In the genomic region with DNA sequence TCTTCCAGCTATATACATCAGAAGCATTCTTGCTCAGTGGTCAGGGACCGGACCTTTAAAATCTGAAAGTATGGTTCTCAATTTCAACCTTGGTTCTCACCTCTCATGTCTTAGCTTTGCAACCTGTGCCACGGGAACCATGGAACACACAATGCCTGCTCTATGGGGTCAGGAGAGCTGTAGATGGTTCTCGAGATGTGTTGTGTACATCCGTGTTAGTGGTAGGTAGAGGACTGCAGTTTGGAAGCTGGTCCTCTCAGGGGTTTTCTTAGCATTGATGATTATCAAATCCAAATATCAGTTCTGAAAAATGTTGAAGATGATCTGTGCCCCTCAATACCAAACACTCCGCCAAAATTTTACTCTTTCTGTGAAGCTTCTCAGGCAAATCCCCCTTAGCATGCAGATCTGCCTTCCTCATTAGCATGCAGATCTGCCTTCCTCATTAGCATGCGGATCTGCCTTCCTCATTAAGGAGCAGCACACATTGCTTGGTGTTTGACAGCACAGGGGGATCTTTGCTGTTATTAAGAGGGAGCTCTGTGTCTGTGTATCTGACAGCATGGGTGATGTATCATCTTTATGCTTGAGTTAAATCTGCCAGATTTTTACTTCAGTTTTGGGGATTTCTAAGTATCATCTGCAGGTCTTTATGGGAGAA, we compare ENCODE assay signal across 26 mouse cellular contexts. TPM values are rescaled to one million over a fixed set of nuclear protein-coding genes. Genes with fewer than 3 reads are reported as not detected.
A peak's percentile ranks its signal among the peaks of the same experiment; 100 is the strongest.
DNase-seq lines count a peak whose midpoint lies in the region; ATAC-seq and TF ChIP-seq lines count a peak whose summit lies in the region.
"Had no signal": no experiment of that assay in that cellular context is flagged by ENCODE, and none has a peak within 500 bp of the region (broad histone marks: within the 10 kb centered on the region; RNA-seq: fewer than 3 reads in every experiment).

No protein-coding gene starts in this region.

- peak; percentile 59 for ATAC-seq in midbrain, embryonic 11.5 days (ENCODE audit: low FRiP score)
- ATAC-seq in forebrain, embryonic 13.5 days: peak; percentile 96
- peak; percentile 77; the same call in 1 of the 2 replicates for ATAC-seq in hindbrain, embryonic 15.5 days (ENCODE audit: low FRiP score, low read depth)
- peak; percentile 75 for ATAC-seq in midbrain, postnatal 0 days (ENCODE audit: low FRiP score)

- peak overlapping the region; percentile 11; the same call in 1 of the 2 replicates for H3K4me2 ChIP-seq in midbrain, embryonic 11.5 days
- peak overlapping the region; percentile 26 for H3K4me2 ChIP-seq in forebrain, embryonic 13.5 days
- H3K4me2 ChIP-seq in hindbrain, embryonic 15.5 days: peak overlapping the region; percentile 11; the same call in 1 of the 2 replicates
- peak overlapping the region; percentile 15; the same call in 1 of the 2 replicates for H3K4me2 ChIP-seq in midbrain, postnatal 0 days (ENCODE audit: low read depth, low read length, poor library complexity, severe bottlenecking)
- H3K4me2 ChIP-seq: embryonic facial prominence, embryonic 13.5 days; limb, embryonic 15.5 days had no signal

- no peak overlapping the region for H3K9ac ChIP-seq in midbrain, embryonic 11.5 days (ENCODE audit: low read length)
- H3K9ac ChIP-seq in forebrain, embryonic 13.5 days: no peak overlapping the region
- no peak overlapping the region for H3K9ac ChIP-seq in hindbrain, embryonic 15.5 days
- H3K9ac ChIP-seq in midbrain, postnatal 0 days (replicated peaks; ENCODE audit: low read length, poor library complexity, severe bottlenecking): no peak overlapping the region
- H3K9ac ChIP-seq: embryonic facial prominence, embryonic 13.5 days; limb, embryonic 15.5 days had no signal

- H3K36me3 ChIP-seq in midbrain, embryonic 11.5 days (ENCODE audit: control insufficient read depth, insufficient read depth, low read length): no peaks in the 10 kb centered on the region
- H3K36me3 ChIP-seq in midbrain, embryonic 10.5 days: no peaks in the 10 kb centered on the region
- H3K36me3 ChIP-seq in forebrain, embryonic 13.5 days (ENCODE audit: poor library complexity, severe bottlenecking): no peaks in the 10 kb centered on the region
- H3K36me3 ChIP-seq in hindbrain, embryonic 15.5 days: no peaks in the 10 kb centered on the region
- no peaks in the 10 kb centered on the region for H3K36me3 ChIP-seq in midbrain, postnatal 0 days (ENCODE audit: insufficient read depth, low read length)
- H3K36me3 ChIP-seq: embryonic facial prominence, embryonic 13.5 days; limb, embryonic 15.5 days had no signal

- no peak overlapping the region for H3K4me3 ChIP-seq in midbrain, embryonic 11.5 days (ENCODE audit: low read depth, low read length)
- no peak overlapping the region for H3K4me3 ChIP-seq in midbrain, embryonic 10.5 days
- no peak overlapping the region for H3K4me3 ChIP-seq in forebrain, embryonic 13.5 days
- no peak overlapping the region for H3K4me3 ChIP-seq in hindbrain, embryonic 15.5 days
- H3K4me3 ChIP-seq in midbrain, postnatal 0 days (ENCODE audit: low read depth, low read length): no peak overlapping the region
- H3K4me3 ChIP-seq: embryonic facial prominence, embryonic 13.5 days; limb, embryonic 15.5 days had no signal

- no peak for DNase-seq in midbrain, embryonic 11.5 days (ENCODE audit: low spot score, missing footprints)
- no peak for DNase-seq in midbrain, embryonic 10.5 days (ENCODE audit: low spot score)
- DNase-seq in midbrain, postnatal 0 days (ENCODE audit: low spot score): peak; percentile 33
- no peak for DNase-seq in heart, adult 18-20 months
- DNase-seq in thymus, postnatal 10 days (ENCODE audit: low spot score in 2 of 2): no peak
- DNase-seq in adrenal gland, postnatal 25 days: no peak
- DNase-seq: adrenal gland, postnatal 10 days; cerebellum, adult 9-10 months; kidney, adult 8-10 months; kidney, postnatal 4 days; lung, postnatal 4 days; right cerebral cortex, adult 18-20 months; spleen, adult 18-20 months; thymus, adult 18-20 months had no signal

- TF ChIP-seq CTCF in midbrain, postnatal 0 days (IDR thresholded peaks at IDR 0.05): no peak

- 60% methylated on average over 6 of the region's 6 CpGs for WGBS in midbrain, embryonic 11.5 days
- 57% methylated on average over 6 of the region's 6 CpGs for WGBS in midbrain, embryonic 10.5 days
- WGBS in forebrain, embryonic 13.5 days: 32% methylated on average over 6 of the region's 6 CpGs
- WGBS in hindbrain, embryonic 15.5 days: 50% methylated on average over 6 of the region's 6 CpGs
- WGBS in midbrain, postnatal 0 days: 36% methylated on average over 6 of the region's 6 CpGs

- H3K4me1 ChIP-seq in midbrain, embryonic 11.5 days (ENCODE audit: control insufficient read depth, insufficient read depth, low read length): peaks cover 3% of the 10 kb centered on the region; the same call in 1 of the 2 replicates
- peaks cover 12% of the 10 kb centered on the region; the same call in 1 of the 2 replicates for H3K4me1 ChIP-seq in midbrain, embryonic 10.5 days
- H3K4me1 ChIP-seq in forebrain, embryonic 13.5 days: peaks cover 22% of the 10 kb centered on the region
- peaks cover 11% of the 10 kb centered on the region for H3K4me1 ChIP-seq in hindbrain, embryonic 15.5 days (replicated peaks)
- no peaks in the 10 kb centered on the region for H3K4me1 ChIP-seq in midbrain, postnatal 0 days (ENCODE audit: insufficient read depth, low read length)
- H3K4me1 ChIP-seq: embryonic facial prominence, embryonic 13.5 days had no signal

- H3K27ac ChIP-seq in midbrain, embryonic 11.5 days (ENCODE audit: low read depth, low read length): no peak overlapping the region
- no peak overlapping the region for H3K27ac ChIP-seq in midbrain, embryonic 10.5 days (replicated peaks)
- H3K27ac ChIP-seq in forebrain, embryonic 13.5 days: peak overlapping the region; percentile 74
- H3K27ac ChIP-seq in hindbrain, embryonic 15.5 days (replicated peaks): 0 out of 2 replicates have a peak overlapping the region, but pooled peaks have one; percentile 14
- H3K27ac ChIP-seq in midbrain, postnatal 0 days (ENCODE audit: low read depth, low read length): no peak overlapping the region
- H3K27ac ChIP-seq: embryonic facial prominence, embryonic 13.5 days; limb, embryonic 15.5 days had no signal

- no peaks in the 10 kb centered on the region for H3K9me3 ChIP-seq in midbrain, embryonic 11.5 days (ENCODE audit: control insufficient read depth, low read length)
- H3K9me3 ChIP-seq in midbrain, embryonic 10.5 days (replicated peaks): no peaks in the 10 kb centered on the region
- no peaks in the 10 kb centered on the region for H3K9me3 ChIP-seq in forebrain, embryonic 13.5 days (replicated peaks)
- no peaks in the 10 kb centered on the region for H3K9me3 ChIP-seq in hindbrain, embryonic 15.5 days
- H3K9me3 ChIP-seq in midbrain, postnatal 0 days (ENCODE audit: low read length): no peaks in the 10 kb centered on the region
- H3K9me3 ChIP-seq: embryonic facial prominence, embryonic 13.5 days; limb, embryonic 15.5 days had no signal

- no peaks in the 10 kb centered on the region for H3K27me3 ChIP-seq in midbrain, embryonic 11.5 days (ENCODE audit: control insufficient read depth, insufficient read depth, low read length)
- H3K27me3 ChIP-seq in midbrain, embryonic 10.5 days (ENCODE audit: low read depth, poor library complexity, severe bottlenecking): no peaks in the 10 kb centered on the region
- H3K27me3 ChIP-seq in forebrain, embryonic 13.5 days: no peaks in the 10 kb centered on the region
- no peaks in the 10 kb centered on the region for H3K27me3 ChIP-seq in hindbrain, embryonic 15.5 days
- no peaks in the 10 kb centered on the region for H3K27me3 ChIP-seq in midbrain, postnatal 0 days (ENCODE audit: insufficient read depth, low read length)
- H3K27me3 ChIP-seq: embryonic facial prominence, embryonic 13.5 days; limb, embryonic 15.5 days had no signal

RNA-seq across cellular contexts. Expression of gene 1810065E05Rik, which starts 20.8 kb away (rescaled TPM):
- polyA plus RNA-seq in midbrain, embryonic 11.5 days (2014; fragmentation: Nextera tagmentation; extraction: Ambion mirVana): not detected in 2 replicates
- not detected in 2 replicates for polyA plus RNA-seq in midbrain, embryonic 10.5 days (2016; fragmentation: Nextera tagmentation; extraction: Ambion mirVana)
- not detected in 2 replicates for polyA plus RNA-seq in forebrain, embryonic 13.5 days (2015; fragmentation: Nextera tagmentation; extraction: Ambion mirVana)
- polyA plus RNA-seq in hindbrain, embryonic 15.5 days (2015; fragmentation: Nextera tagmentation; extraction: Ambion mirVana): not detected in 2 replicates
- total RNA-seq in midbrain, postnatal 0 days (2014; rRNA removed): not detected in 2 replicates
- polyA plus RNA-seq in midbrain, postnatal 0 days (2015; fragmentation: Nextera tagmentation; extraction: Ambion mirVana): not detected in 2 replicates
- not detected for total RNA-seq in heart, adult 18-20 months (2021)
- not detected in 2 replicates for total RNA-seq in adrenal gland, postnatal 25 days (2021)
- total RNA-seq: adrenal gland, postnatal 10 days; layer of hippocampus, postnatal 14 days; left cerebral cortex, postnatal 25 days; neutrophil, adult 5-6 weeks had no signal
- polyA plus RNA-seq: cortical plate, adult 2 months; embryonic facial prominence, embryonic 13.5 days; heart, embryonic 16.5 days; limb, embryonic 15.5 days; liver, embryonic 16.5 days; stomach, embryonic 14.5 days had no signal

RNA-seq across cellular contexts. Expression of gene Lypd8, which starts 21.3 kb away (rescaled TPM):
- polyA plus RNA-seq in midbrain, embryonic 11.5 days (2014; fragmentation: Nextera tagmentation; extraction: Ambion mirVana): not detected in 2 replicates
- polyA plus RNA-seq in midbrain, embryonic 10.5 days (2016; fragmentation: Nextera tagmentation; extraction: Ambion mirVana): not detected in 2 replicates
- polyA plus RNA-seq in forebrain, embryonic 13.5 days (2015; fragmentation: Nextera tagmentation; extraction: Ambion mirVana): 0.31 TPM in 1 of 2 replicates, not detected in the other
- polyA plus RNA-seq in hindbrain, embryonic 15.5 days (2015; fragmentation: Nextera tagmentation; extraction: Ambion mirVana): 0.39 TPM in 1 of 2 replicates, not detected in the other
- total RNA-seq in midbrain, postnatal 0 days (2014; rRNA removed): not detected in 2 replicates
- not detected in 2 replicates for polyA plus RNA-seq in midbrain, postnatal 0 days (2015; fragmentation: Nextera tagmentation; extraction: Ambion mirVana)
- not detected for total RNA-seq in heart, adult 18-20 months (2021)
- not detected in 2 replicates for total RNA-seq in adrenal gland, postnatal 25 days (2021)
- total RNA-seq: adrenal gland, postnatal 10 days; left cerebral cortex, postnatal 25 days; neutrophil, adult 5-6 weeks had no signal
- polyA plus RNA-seq: embryonic facial prominence, embryonic 13.5 days; limb, embryonic 15.5 days had no signal

RNA-seq across cellular contexts. Expression of gene Gm12253, which starts 32.2 kb away (rescaled TPM):
- not detected in 2 replicates for polyA plus RNA-seq in midbrain, embryonic 11.5 days (2014; fragmentation: Nextera tagmentation; extraction: Ambion mirVana)
- polyA plus RNA-seq in midbrain, embryonic 10.5 days (2016; fragmentation: Nextera tagmentation; extraction: Ambion mirVana): not detected in 2 replicates
- not detected in 2 replicates for polyA plus RNA-seq in forebrain, embryonic 13.5 days (2015; fragmentation: Nextera tagmentation; extraction: Ambion mirVana)
- polyA plus RNA-seq in hindbrain, embryonic 15.5 days (2015; fragmentation: Nextera tagmentation; extraction: Ambion mirVana): not detected in 2 replicates
- total RNA-seq in midbrain, postnatal 0 days (2014; rRNA removed): not detected in 2 replicates
- not detected in 2 replicates for polyA plus RNA-seq in midbrain, postnatal 0 days (2015; fragmentation: Nextera tagmentation; extraction: Ambion mirVana)
- total RNA-seq in heart, adult 18-20 months (2021): not detected
- total RNA-seq in adrenal gland, postnatal 25 days (2021): not detected in 2 replicates
- total RNA-seq: adrenal gland, postnatal 10 days; layer of hippocampus, postnatal 14 days; left cerebral cortex, postnatal 25 days; neutrophil, adult 5-6 weeks had no signal
- polyA plus RNA-seq: cortical plate, adult 2 months; embryonic facial prominence, embryonic 13.5 days; gonadal fat pad, adult 2 months; heart, embryonic 16.5 days; limb, embryonic 15.5 days; liver, embryonic 16.5 days; stomach, embryonic 14.5 days had no signal

RNA-seq across cellular contexts. Expression of gene Lypd9, which starts 52.6 kb away (rescaled TPM):
- polyA plus RNA-seq in midbrain, embryonic 11.5 days (2014; fragmentation: Nextera tagmentation; extraction: Ambion mirVana): not detected in 2 replicates
- not detected in 2 replicates for polyA plus RNA-seq in midbrain, embryonic 10.5 days (2016; fragmentation: Nextera tagmentation; extraction: Ambion mirVana)
- polyA plus RNA-seq in forebrain, embryonic 13.5 days (2015; fragmentation: Nextera tagmentation; extraction: Ambion mirVana): not detected in 2 replicates
- not detected in 2 replicates for polyA plus RNA-seq in hindbrain, embryonic 15.5 days (2015; fragmentation: Nextera tagmentation; extraction: Ambion mirVana)
- total RNA-seq in midbrain, postnatal 0 days (2014; rRNA removed): not detected in 2 replicates
- not detected in 2 replicates for polyA plus RNA-seq in midbrain, postnatal 0 days (2015; fragmentation: Nextera tagmentation; extraction: Ambion mirVana)
- not detected for total RNA-seq in heart, adult 18-20 months (2021)
- total RNA-seq in adrenal gland, postnatal 25 days (2021): not detected in 2 replicates
- total RNA-seq: adrenal gland, postnatal 10 days; layer of hippocampus, postnatal 14 days; left cerebral cortex, postnatal 25 days; neutrophil, adult 5-6 weeks had no signal
- polyA plus RNA-seq: cortical plate, adult 2 months; embryonic facial prominence, embryonic 13.5 days; heart, embryonic 16.5 days; limb, embryonic 15.5 days; liver, embryonic 16.5 days; stomach, embryonic 14.5 days had no signal

Comparison
In these comparisons a context has a peak if more than half of its experiments do, and no peak if none do; other contexts are left out.
1. H3K27ac ChIP-seq: peak in forebrain, embryonic 13.5 days (single experiment) and hindbrain, embryonic 15.5 days (single experiment); none in midbrain, embryonic 11.5 days (single experiment), midbrain, embryonic 10.5 days (single experiment) and midbrain, postnatal 0 days (single experiment).
2. Peak in every context shown above with its lines, with median percentiles within 50 percentile points of each other: ATAC-seq and H3K4me2 ChIP-seq.